Mouse (Mus musculus) lung, embryonic 15.5 days (tissue): ENCODE data around the gene Col20a1. TPM values are rescaled to one million over a fixed set of nuclear protein-coding genes. Genes with fewer than 3 reads are reported as not detected.

ENCODE experiments used
- ATAC-seq: fragments of 200-750 bp; cut with Nextera tagmentation; 2 replicates; pipeline ENCODE4 v1.8.0; 2017; ENCODE audit warnings: moderate number of reproducible peaks, borderline replicate concordance; ENCODE audit not compliant: low FRiP score, low TSS enrichment; ENCODE audit errors: extremely low read depth
- H3K27ac ChIP-seq: fragments of 300-500 bp; sonication (generic); 2 replicates; pipeline ENCODE4 v1.5.1; 2015; ENCODE audit warnings: moderate library complexity, mild to moderate bottlenecking, inconsistent platforms
- H3K27me3 ChIP-seq: fragments of 300-500 bp; sonication (generic); 2 replicates; pipeline ENCODE4 v1.6.1; 2015; ENCODE audit warnings: inconsistent platforms
- H3K36me3 ChIP-seq: fragments of 300-500 bp; sonication (generic); 2 replicates; pipeline ENCODE4 v1.6.1; 2015; ENCODE audit warnings: inconsistent platforms
- H3K4me1 ChIP-seq: fragments of 300-500 bp; sonication (generic); 2 replicates; pipeline ENCODE4 v1.6.1; 2015; ENCODE audit warnings: inconsistent platforms
- H3K4me2 ChIP-seq: fragments of 300-500 bp; sonication (generic); 2 replicates; pipeline ENCODE4 v1.6.1; 2015; ENCODE audit warnings: inconsistent platforms, mild to moderate bottlenecking, moderate library complexity
- H3K4me3 ChIP-seq: fragments of 300-500 bp; sonication (generic); 2 replicates; pipeline ENCODE4 v1.5.1; 2015; ENCODE audit warnings: mild to moderate bottlenecking, inconsistent platforms
- H3K9ac ChIP-seq: fragments of 300-500 bp; sonication (generic); 2 replicates; pipeline ENCODE4 v1.6.1; 2015; ENCODE audit warnings: inconsistent platforms
- H3K9me3 ChIP-seq: fragments of 300-500 bp; sonication (generic); 2 replicates; pipeline ENCODE4 v1.6.1; 2016; ENCODE audit warnings: inconsistent platforms
- WGBS: fragments of 180-500 bp; shearing (Covaris S2); methylation state at CpG from one replicate; pipeline ENCODE4 v1.1.7; 2015; 5-methylcytosine and 5-hydroxymethylcytosine counted together
- polyA plus RNA-seq: library from polyadenylated mRNA; unstranded; fragments of >200 nt; fragmentation: Nextera tagmentation; extraction: Ambion mirVana; gene quantifications from 2 replicates; pipeline ENCODE4 v1.2.1, GENCODE M21; 2015

Gene Col20a1
- polyA plus RNA-seq, 1 experiment from 2014 or later = 0.61 TPM

DNA sequence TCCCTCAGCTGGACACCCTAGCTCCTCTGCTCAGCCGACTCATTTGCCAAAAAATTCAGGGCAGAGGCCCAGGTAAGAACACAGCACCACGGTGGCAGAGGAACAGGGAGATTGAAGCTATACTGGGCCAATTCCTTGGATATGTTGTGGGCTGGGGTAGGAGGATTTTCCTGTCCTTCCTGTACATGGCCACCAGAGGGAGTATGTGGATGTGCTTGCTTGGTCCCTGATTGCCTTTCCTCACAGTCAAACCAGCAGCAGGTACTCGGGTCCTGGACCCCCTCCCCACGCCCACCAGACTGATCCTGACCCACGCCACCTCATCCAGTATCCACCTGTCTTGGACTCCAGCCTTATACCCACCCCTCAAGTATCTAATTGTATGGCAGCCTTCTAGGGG is 10.1 kb downstream of the Col20a1 start:
- no peak overlapping the region for H3K27ac ChIP-seq
- no peak overlapping the region for H3K4me2 ChIP-seq
- H3K9ac ChIP-seq = no peak overlapping the region
- H3K27me3 ChIP-seq = no peaks in the 10 kb centered on the region
- 6% methylated on average over 5 of the region's 5 CpGs for WGBS
- peak; percentile 20; the same call in 1 of the 2 replicates for ATAC-seq
- H3K4me3 ChIP-seq = no peak overlapping the region
- H3K36me3 ChIP-seq = no peaks in the 10 kb centered on the region
- no peaks in the 10 kb centered on the region for H3K4me1 ChIP-seq
- H3K9me3 ChIP-seq = no peaks in the 10 kb centered on the region

DNA sequence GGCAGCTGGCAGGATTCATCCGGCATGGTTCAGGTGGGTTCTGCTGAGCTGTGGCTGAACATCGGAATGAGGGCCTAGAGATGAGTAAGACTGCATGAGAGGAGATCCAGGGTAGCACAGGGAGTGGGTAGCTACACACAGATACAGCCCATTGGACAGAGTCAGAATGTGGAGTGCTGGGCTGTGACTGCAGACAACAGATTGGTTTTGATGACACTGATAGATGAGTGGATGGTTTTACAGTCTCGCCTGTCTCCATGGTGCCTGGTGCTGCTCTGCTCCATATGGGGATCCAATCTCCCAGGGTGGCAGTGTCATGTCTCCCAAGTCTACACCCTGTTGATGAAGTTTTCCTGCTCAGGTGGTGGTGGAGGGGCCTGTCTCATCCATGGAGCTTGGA is 10.6 kb downstream of the Col20a1 start:
- 51% methylated on average over 3 of the region's 3 CpGs for WGBS
- no peak overlapping the region for H3K9ac ChIP-seq
- H3K4me1 ChIP-seq = no peaks in the 10 kb centered on the region
- no peak overlapping the region for H3K4me2 ChIP-seq
- no peak overlapping the region for H3K4me3 ChIP-seq
- no peaks in the 10 kb centered on the region for H3K9me3 ChIP-seq
- no peaks in the 10 kb centered on the region for H3K36me3 ChIP-seq
- H3K27ac ChIP-seq = no peak overlapping the region
- no peak for ATAC-seq
- no peaks in the 10 kb centered on the region for H3K27me3 ChIP-seq

DNA sequence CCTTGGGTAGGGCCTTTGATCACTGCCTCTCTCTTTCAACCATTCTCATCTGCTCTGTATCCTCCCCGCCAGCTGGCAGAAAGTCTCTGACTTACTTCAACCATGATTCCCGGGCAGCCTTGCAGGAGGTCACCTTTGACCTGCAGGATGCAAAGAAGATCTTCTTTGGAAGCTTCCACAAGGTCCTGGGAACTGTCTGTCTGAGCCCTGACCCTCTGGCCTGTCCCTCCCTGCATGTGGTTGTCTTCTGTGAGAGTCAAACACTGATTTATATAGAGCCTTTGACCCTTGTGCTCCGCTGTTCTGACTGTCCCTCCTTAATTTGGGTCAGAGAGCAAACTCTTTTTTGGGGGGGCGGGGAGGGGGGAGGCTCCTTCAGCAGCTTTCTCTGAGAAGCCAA is 20.7 kb downstream of the Col20a1 start:
- Histone ChIP-seq H3K4me3 (no peak overlapping the region), H3K27me3 (no peaks in the 10 kb centered on the region), H3K9me3 (no peaks in the 10 kb centered on the region), H3K27ac (no peak overlapping the region), H3K4me2 (no peak overlapping the region), H3K9ac (no peak overlapping the region), H3K4me1 (no peaks in the 10 kb centered on the region), H3K36me3 (no peaks in the 10 kb centered on the region)
- no peak for ATAC-seq
- 51% methylated on average over 4 of the region's 4 CpGs for WGBS

DNA sequence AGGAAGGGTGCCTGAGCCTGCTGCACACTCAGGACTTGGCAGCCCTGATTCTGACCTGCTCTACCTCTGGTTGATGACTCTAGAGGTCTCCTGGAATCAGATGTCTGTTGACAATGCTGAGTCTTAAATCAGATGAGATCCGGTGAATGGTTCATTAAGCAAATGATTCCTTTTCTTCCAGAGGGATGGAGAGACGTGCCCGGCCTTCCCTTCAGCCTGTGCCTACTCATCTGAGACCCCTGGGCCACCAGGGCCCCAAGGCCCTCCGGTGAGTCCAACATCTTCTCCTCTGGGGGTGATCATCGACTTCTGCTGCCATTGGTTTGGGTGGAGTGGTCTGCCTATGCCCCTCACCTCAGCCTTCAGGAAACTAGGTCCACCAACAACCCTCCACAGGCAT is 22.0 kb downstream of the Col20a1 start:
- Histone ChIP-seq H3K9ac (no peak overlapping the region), H3K9me3 (no peaks in the 10 kb centered on the region), H3K27ac (no peak overlapping the region), H3K4me2 (no peak overlapping the region), H3K4me1 (no peaks in the 10 kb centered on the region), H3K4me3 (no peak overlapping the region), H3K27me3 (no peaks in the 10 kb centered on the region; the same call in 1 of the 2 replicates), H3K36me3 (no peaks in the 10 kb centered on the region)
- ATAC-seq = no peak
- 84% methylated on average over 5 of the region's 5 CpGs for WGBS

DNA sequence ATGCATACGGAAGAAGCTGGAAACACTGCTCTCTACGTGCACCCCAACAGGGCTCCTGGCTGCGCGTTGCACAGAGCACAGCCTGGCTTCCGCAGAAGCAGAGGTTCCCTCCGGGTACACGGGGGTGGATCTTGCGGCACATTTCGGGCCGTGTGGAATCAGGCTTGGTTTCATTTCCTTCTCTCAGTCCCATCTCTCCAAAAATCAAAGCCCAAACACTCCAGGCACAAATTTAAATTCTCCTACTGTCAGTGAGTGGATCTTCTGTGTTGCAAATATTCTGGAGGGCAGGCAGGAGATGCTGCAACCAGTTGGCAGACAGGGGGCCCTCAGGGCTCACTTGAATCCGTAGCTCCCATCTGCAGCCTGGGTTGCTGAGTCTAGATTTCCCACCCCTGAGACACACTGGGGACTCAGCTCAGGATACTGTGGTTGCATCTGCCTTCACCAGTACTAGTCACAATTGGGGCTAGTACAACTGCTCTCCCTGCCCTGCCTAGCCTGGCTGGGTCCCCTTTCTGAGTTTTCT is 45.1 kb downstream of the Col20a1 start:
- no peak for ATAC-seq
- Histone ChIP-seq H3K36me3 (no peaks in the 10 kb centered on the region), H3K9ac (no peak overlapping the region), H3K27me3 (peaks cover 7% of the 10 kb centered on the region), H3K4me2 (no peak overlapping the region), H3K4me3 (no peak overlapping the region), H3K9me3 (no peaks in the 10 kb centered on the region), H3K4me1 (peaks cover 6% of the 10 kb centered on the region; the same call in 1 of the 2 replicates), H3K27ac (no peak overlapping the region)
- 78% methylated on average over 11 of the region's 11 CpGs for WGBS

GRCm38 (mm10) chr2:181032407-181032806 is 46.1 kb downstream of the Col20a1 start:
- no peaks in the 10 kb centered on the region for H3K9me3 ChIP-seq
- no peak overlapping the region for H3K27ac ChIP-seq
- no peaks in the 10 kb centered on the region for H3K36me3 ChIP-seq
- H3K4me3 ChIP-seq = no peak overlapping the region
- no peak for ATAC-seq
- H3K27me3 ChIP-seq = peaks cover 16% of the 10 kb centered on the region
- 31% methylated on average over 5 of the region's 5 CpGs for WGBS
- peaks cover 6% of the 10 kb centered on the region; the same call in 1 of the 2 replicates for H3K4me1 ChIP-seq
- no peak overlapping the region for H3K4me2 ChIP-seq
- H3K9ac ChIP-seq = no peak overlapping the region

GRCm38 (mm10) chr2:181033310-181033709 is 47.0 kb downstream of the Col20a1 start:
- Histone ChIP-seq H3K4me1 (peaks cover 6% of the 10 kb centered on the region; the same call in 1 of the 2 replicates), H3K36me3 (no peaks in the 10 kb centered on the region), H3K4me2 (no peak overlapping the region), H3K4me3 (no peak overlapping the region), H3K27me3 (peaks cover 25% of the 10 kb centered on the region), H3K9ac (no peak overlapping the region), H3K27ac (no peak overlapping the region), H3K9me3 (no peaks in the 10 kb centered on the region)
- WGBS = 18% methylated on average over 6 of the region's 6 CpGs
- no peak for ATAC-seq

DNA sequence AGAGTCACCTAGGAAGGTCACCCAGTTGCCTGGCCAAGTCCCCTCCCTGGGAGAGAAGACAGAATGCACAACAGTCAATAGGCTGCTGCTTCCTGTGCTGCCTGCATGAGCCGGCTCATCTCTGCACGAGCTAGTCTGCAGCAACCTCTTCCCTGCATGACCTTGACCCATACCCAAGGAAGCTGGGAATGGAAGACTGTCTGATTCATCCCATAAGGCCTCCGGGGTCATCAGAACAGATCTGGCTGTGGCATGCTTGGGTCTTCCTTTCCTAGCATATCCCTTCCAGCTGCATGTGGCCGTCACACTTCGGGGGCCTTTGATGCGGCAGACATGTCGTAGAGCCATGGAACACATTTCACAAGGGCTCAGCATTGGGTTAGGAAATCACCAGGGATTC is 48.9 kb downstream of the Col20a1 start:
- H3K9me3 ChIP-seq = no peaks in the 10 kb centered on the region
- ATAC-seq = no peak
- 73% methylated on average over 7 of the region's 7 CpGs for WGBS
- H3K36me3 ChIP-seq = no peaks in the 10 kb centered on the region
- H3K4me1 ChIP-seq = peaks cover 13% of the 10 kb centered on the region
- H3K4me3 ChIP-seq = no peak overlapping the region
- H3K27me3 ChIP-seq = peaks cover 44% of the 10 kb centered on the region
- no peak overlapping the region for H3K27ac ChIP-seq
- no peak overlapping the region for H3K4me2 ChIP-seq
- no peak overlapping the region for H3K9ac ChIP-seq

GRCm38 (mm10) chr2:181036561-181036960 is 50.2 kb downstream of the Col20a1 start:
- H3K9ac ChIP-seq = no peak overlapping the region
- no peaks in the 10 kb centered on the region for H3K9me3 ChIP-seq
- 64% methylated on average over 6 of the region's 6 CpGs for WGBS
- H3K27ac ChIP-seq = no peak overlapping the region
- H3K4me3 ChIP-seq = no peak overlapping the region
- H3K36me3 ChIP-seq = no peaks in the 10 kb centered on the region
- peaks cover 13% of the 10 kb centered on the region for H3K4me1 ChIP-seq
- H3K4me2 ChIP-seq = no peak overlapping the region
- peaks cover 58% of the 10 kb centered on the region for H3K27me3 ChIP-seq
- ATAC-seq = no peak

GRCm38 (mm10) chr2:181038644-181039355 is 52.5 kb downstream of the Col20a1 start:
- H3K9ac ChIP-seq = peak overlapping the region; percentile 34; the same call in 1 of the 2 replicates
- H3K4me2 ChIP-seq = peak overlapping the region; percentile 93
- peak; percentile 45; the same call in 1 of the 2 replicates for ATAC-seq
- H3K27me3 ChIP-seq = peaks cover 65% of the 10 kb centered on the region
- peak overlapping the region; percentile 52 for H3K4me3 ChIP-seq
- no peaks in the 10 kb centered on the region for H3K36me3 ChIP-seq
- H3K9me3 ChIP-seq = no peaks in the 10 kb centered on the region
- no peak overlapping the region for H3K27ac ChIP-seq
- H3K4me1 ChIP-seq = peaks cover 10% of the 10 kb centered on the region; the same call in 1 of the 2 replicates
- 1% methylated on average over 54 of the region's 63 CpGs for WGBS

DNA sequence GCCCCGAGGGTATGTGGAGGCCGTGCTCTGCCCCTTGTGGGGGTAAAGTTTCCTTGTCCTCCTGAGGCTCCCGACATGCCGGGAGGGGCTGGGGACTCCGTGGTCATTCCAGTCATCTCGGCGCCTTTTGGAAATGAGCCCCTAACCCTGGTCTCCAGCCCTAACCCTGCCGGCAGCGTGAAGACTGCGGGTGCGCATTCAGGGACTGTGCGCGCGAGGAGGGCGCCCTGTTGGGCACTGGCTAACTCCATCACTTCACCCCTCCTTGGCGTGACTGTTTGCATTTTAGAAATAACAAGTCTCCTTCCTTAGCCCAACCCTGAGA is 53.0 kb downstream of the Col20a1 start:
- WGBS = under 1% methylated on average over 16 of the region's 16 CpGs
- ATAC-seq = no peak
- peaks cover 65% of the 10 kb centered on the region for H3K27me3 ChIP-seq

GRCm38 (mm10) chr2:181041941-181042340 is 55.6 kb downstream of the Col20a1 start:
- Histone ChIP-seq H3K36me3 (no peaks in the 10 kb centered on the region), H3K9ac (no peak overlapping the region), H3K27me3 (peaks cover 53% of the 10 kb centered on the region), H3K27ac (no peak overlapping the region), H3K4me1 (peaks cover 10% of the 10 kb centered on the region; the same call in 1 of the 2 replicates), H3K4me2 (no peak overlapping the region), H3K4me3 (no peak overlapping the region), H3K9me3 (no peaks in the 10 kb centered on the region)
- no peak for ATAC-seq
- WGBS = 11% methylated on average over 7 of the region's 7 CpGs

More for the DNA sequence above, 53.0 kb downstream of the Col20a1 start:
- Histone ChIP-seq H3K36me3 (no peaks in the 10 kb centered on the region), H3K4me2 (peak overlapping the region; percentile 93), H3K9me3 (no peaks in the 10 kb centered on the region), H3K9ac (0 out of 2 replicates have a peak overlapping the region, but pooled peaks have one; percentile 34), H3K4me1 (peaks cover 10% of the 10 kb centered on the region; the same call in 1 of the 2 replicates), H3K27ac (no peak overlapping the region), H3K4me3 (peak overlapping the region; percentile 52)
